In the genomic region with DNA sequence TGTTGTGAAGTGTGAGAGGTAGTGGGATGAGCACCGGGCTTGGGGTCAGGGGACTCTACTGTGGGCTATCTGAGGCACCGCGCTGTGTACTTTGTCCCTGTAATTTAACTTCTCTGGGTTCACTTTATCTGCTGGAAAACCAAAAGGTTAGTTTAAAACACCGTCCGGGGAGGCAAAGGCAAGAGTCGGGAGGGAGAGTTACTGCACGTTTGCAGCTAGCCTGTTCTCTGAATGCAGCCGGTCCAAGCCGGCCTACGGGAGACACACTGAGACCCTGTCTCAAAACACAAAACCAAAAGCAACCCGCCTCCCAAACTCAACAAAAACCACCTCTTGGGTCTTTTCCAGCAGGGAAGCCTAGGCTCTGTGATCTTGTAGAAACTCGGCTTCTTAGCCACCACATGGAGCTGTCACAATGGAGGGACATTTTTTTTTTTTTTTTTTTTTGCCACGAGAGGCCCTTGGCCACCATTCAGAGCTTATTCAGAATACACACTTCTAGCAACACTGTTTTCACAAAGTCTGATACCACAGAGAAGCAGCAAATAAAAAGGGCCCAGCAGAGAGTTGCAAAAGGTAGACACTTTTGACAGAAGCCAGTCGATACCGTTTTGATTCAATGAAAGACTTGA, we compare ENCODE assay signal across 9 mouse cellular contexts. TPM values are rescaled to one million over a fixed set of nuclear protein-coding genes. Genes with fewer than 3 reads are reported as not detected.
DNase-seq lines count a peak whose midpoint lies in the region; ATAC-seq and TF ChIP-seq lines count a peak whose summit lies in the region.
"Had no signal": no experiment of that assay in that cellular context is flagged by ENCODE, and none has a peak within 500 bp of the region (broad histone marks: within the 10 kb centered on the region; RNA-seq: fewer than 3 reads in every experiment).

No protein-coding gene starts in this region.

- TF ChIP-seq EP300 in MEL (IDR thresholded peaks at IDR 0.05; ENCODE audit: low read depth in 1 of 2, low read length in 2 of 2) = no peak

- intact Hi-C loops in left cerebral cortex, postnatal 14 days (cut with DNase I) = no loop called here
- intact Hi-C loops in gastrocnemius, postnatal 36 days (cut with DNase I) = no loop called here

- H3K4me2 ChIP-seq in hindbrain, embryonic 13.5 days = peak overlapping the region; percentile 97
- H3K4me2 ChIP-seq in midbrain, embryonic 11.5 days = peak overlapping the region; percentile 83

- ATAC-seq in erythroblast, adult 5-6 weeks (replicated peaks; ENCODE audit: low FRiP score, poor library complexity, severe bottlenecking) = no peak
- no peak for ATAC-seq in hindbrain, embryonic 13.5 days (ENCODE audit: low FRiP score)
- ATAC-seq in midbrain, embryonic 11.5 days (ENCODE audit: low FRiP score) = no peak

- WGBS in hindbrain, embryonic 13.5 days = 4% methylated on average over 15 of the region's 15 CpGs
- WGBS in midbrain, embryonic 11.5 days = 2% methylated on average over 15 of the region's 15 CpGs

- H3K27ac ChIP-seq in MEL (ENCODE audit: control insufficient read depth, low read depth, low read length) = no peak overlapping the region
- H3K27ac ChIP-seq in hindbrain, embryonic 13.5 days = peak overlapping the region; percentile 96
- peak overlapping the region; percentile 54; the same call in 1 of the 2 replicates for H3K27ac ChIP-seq in midbrain, embryonic 11.5 days (ENCODE audit: low read depth, low read length)
- H3K27ac ChIP-seq: macrophage had no signal

- TF ChIP-seq CTCF in MEL (IDR thresholded peaks at IDR 0.05 in 2 of 3, conservative IDR thresholded peaks at IDR 0.05 in 1 of 3; ENCODE audit: control insufficient read depth in 1 of 3, insufficient read depth in 1 of 3, low read depth in 2 of 3, low read length in 3 of 3, poor library complexity in 1 of 3, severe bottlenecking in 1 of 3) = no peak

- TF ChIP-seq RAD21 in MEL (IDR thresholded peaks at IDR 0.05; ENCODE audit: low read depth, low read length) = no peak

- no peak overlapping the region for H3K9ac ChIP-seq in MEL (ENCODE audit: control insufficient read depth, low read depth, low read length, poor library complexity, severe bottlenecking)
- H3K9ac ChIP-seq in hindbrain, embryonic 13.5 days = peak overlapping the region; percentile 95
- H3K9ac ChIP-seq in midbrain, embryonic 11.5 days (ENCODE audit: low read length) = peak overlapping the region; percentile 98

- no peak for DNase-seq in MEL (ENCODE audit: low read depth, low spot score)
- DNase-seq in midbrain, embryonic 11.5 days (ENCODE audit: low spot score, missing footprints) = peak; percentile 92
- no peak for DNase-seq in thymus, adult 18-20 months
- DNase-seq in left cerebral cortex, postnatal 14 days (ENCODE audit: low spot score in 2 of 2) = no peak
- no peak for DNase-seq in gastrocnemius, postnatal 36 days

- peaks cover 16% of the 10 kb centered on the region for H3K79me2 ChIP-seq in MEL (ENCODE audit: control insufficient read depth, insufficient read depth, low read length, poor library complexity)

- H3K36me3 ChIP-seq in erythroblast, embryonic 14.5 days (ENCODE audit: control insufficient read depth) = peaks cover 25% of the 10 kb centered on the region
- no peaks in the 10 kb centered on the region for H3K36me3 ChIP-seq in MEL (ENCODE audit: control insufficient read depth in 1 of 2, insufficient read depth in 2 of 2, low read length in 2 of 2)
- H3K36me3 ChIP-seq in hindbrain, embryonic 13.5 days = no peaks in the 10 kb centered on the region
- H3K36me3 ChIP-seq in midbrain, embryonic 11.5 days (ENCODE audit: control insufficient read depth, insufficient read depth, low read length) = no peaks in the 10 kb centered on the region

- H3K9me3 ChIP-seq in erythroblast, embryonic 14.5 days (ENCODE audit: control insufficient read depth, low read length) = peaks cover 7% of the 10 kb centered on the region
- no peaks in the 10 kb centered on the region for H3K9me3 ChIP-seq in MEL (replicated peaks; ENCODE audit: insufficient read depth, low read length)
- no peaks in the 10 kb centered on the region for H3K9me3 ChIP-seq in hindbrain, embryonic 13.5 days
- H3K9me3 ChIP-seq in midbrain, embryonic 11.5 days (ENCODE audit: control insufficient read depth, low read length) = peaks cover 7% of the 10 kb centered on the region; the same call in 1 of the 2 replicates

- TF ChIP-seq POLR2A in MEL (IDR thresholded peaks at IDR 0.05; ENCODE audit: control insufficient read depth in 1 of 2, insufficient read depth in 1 of 2, low read depth in 1 of 2, low read length in 2 of 2, poor library complexity in 1 of 2) = no peak

- H3K4me1 ChIP-seq in erythroblast, embryonic 14.5 days (ENCODE audit: control insufficient read depth) = peaks cover 56% of the 10 kb centered on the region
- H3K4me1 ChIP-seq in MEL (ENCODE audit: control insufficient read depth in 1 of 2, insufficient read depth in 2 of 2, low read length in 2 of 2) = no peaks in the 10 kb centered on the region; a peak in 1 of 4 replicates
- H3K4me1 ChIP-seq in hindbrain, embryonic 13.5 days (replicated peaks) = peaks cover 55% of the 10 kb centered on the region
- peaks cover 31% of the 10 kb centered on the region for H3K4me1 ChIP-seq in midbrain, embryonic 11.5 days (ENCODE audit: control insufficient read depth, insufficient read depth, low read length)

- H3K27me3 ChIP-seq in erythroblast, embryonic 14.5 days (ENCODE audit: control insufficient read depth) = no peaks in the 10 kb centered on the region
- H3K27me3 ChIP-seq in MEL (ENCODE audit: control insufficient read depth in 1 of 2, insufficient read depth in 2 of 2, low read length in 2 of 2) = no peaks in the 10 kb centered on the region
- H3K27me3 ChIP-seq in hindbrain, embryonic 13.5 days = no peaks in the 10 kb centered on the region
- H3K27me3 ChIP-seq in midbrain, embryonic 11.5 days (ENCODE audit: control insufficient read depth, insufficient read depth, low read length) = no peaks in the 10 kb centered on the region

- peak overlapping the region; percentile 90 for H3K4me3 ChIP-seq in erythroblast, embryonic 14.5 days (replicated peaks)
- no peak overlapping the region for H3K4me3 ChIP-seq in MEL (ENCODE audit: control insufficient read depth in 1 of 2, insufficient read depth in 1 of 2, low read depth in 2 of 2, low read length in 2 of 2)
- peak overlapping the region; percentile 86 for H3K4me3 ChIP-seq in hindbrain, embryonic 13.5 days
- peak overlapping the region; percentile 96 for H3K4me3 ChIP-seq in midbrain, embryonic 11.5 days (ENCODE audit: low read depth, low read length)

RNA-seq across cellular contexts. Expression of gene Zcchc3, which starts 2.2 kb away (rescaled TPM):
- 0.90 and 1.0 TPM in 2 replicates for polyA plus RNA-seq in erythroblast, embryonic 14.5 days (2012)
- 0.58 and 2.3 TPM in 2 replicates for total RNA-seq in erythroblast, adult 5-6 weeks (2015; ENCODE audit: low replicate concordance)
- 0.84 and 1.2 TPM in 2 replicates for total RNA-seq in erythroblast, adult 5-6 weeks (2017; ENCODE audit: low replicate concordance)
- 5.1 and 5.7 TPM in 2 replicates for total RNA-seq in MEL (2012; rRNA removed)
- 10 to 100 TPM in 1 of 2 experiments, not detected in 1; 12.1 TPM for polyA plus RNA-seq in MEL (2012; ENCODE audit: insufficient read depth in 1 of 2, insufficient read length in 2 of 2, low read depth in 1 of 2, low replicate concordance in 2 of 2, missing spikeins in 1 of 2)
- 20.1 and 21.5 TPM in 2 replicates for polyA plus RNA-seq in hindbrain, embryonic 13.5 days (2015; fragmentation: Nextera tagmentation; extraction: Ambion mirVana)
- 52.0 and 55.0 TPM in 2 replicates for polyA plus RNA-seq in midbrain, embryonic 11.5 days (2014; fragmentation: Nextera tagmentation; extraction: Ambion mirVana)
- 10 to 100 TPM in 1 of 2 experiments, 1 to 10 TPM in 1; 8.7 to 11.9 TPM for total RNA-seq in left cerebral cortex, postnatal 14 days (2021)
- total RNA-seq in gastrocnemius, postnatal 36 days (2021) = 1 to 10 TPM in 1 of 2 experiments, under 1 TPM in 1; 0.84 to 2.1 TPM

RNA-seq across cellular contexts. Expression of gene 6820408C15Rik, which starts 2.7 kb away (rescaled TPM):
- polyA plus RNA-seq in erythroblast, embryonic 14.5 days (2012) = not detected in 2 replicates
- total RNA-seq in erythroblast, adult 5-6 weeks (2015; ENCODE audit: low replicate concordance) = not detected in 2 replicates
- not detected in 2 replicates for total RNA-seq in erythroblast, adult 5-6 weeks (2017; ENCODE audit: low replicate concordance)
- 0.08 and 0.13 TPM in 2 replicates for total RNA-seq in MEL (2012; rRNA removed)
- under 1 TPM in 1 of 2 experiments, not detected in 1; 0.31 TPM for polyA plus RNA-seq in MEL (2012; ENCODE audit: insufficient read depth in 1 of 2, insufficient read length in 2 of 2, low read depth in 1 of 2, low replicate concordance in 2 of 2, missing spikeins in 1 of 2)
- polyA plus RNA-seq in hindbrain, embryonic 13.5 days (2015; fragmentation: Nextera tagmentation; extraction: Ambion mirVana) = 1.9 and 3.9 TPM in 2 replicates
- polyA plus RNA-seq in midbrain, embryonic 11.5 days (2014; fragmentation: Nextera tagmentation; extraction: Ambion mirVana) = 0.40 and 0.93 TPM in 2 replicates
- total RNA-seq in left cerebral cortex, postnatal 14 days (2021) = 1 to 10 TPM; 3.1 to 3.3 TPM
- not detected for total RNA-seq in gastrocnemius, postnatal 36 days (2021)
- polyA plus RNA-seq: macrophage had no signal

RNA-seq across cellular contexts. Expression of gene Sox12, which starts 14.8 kb away (rescaled TPM):
- 1.4 and 2.3 TPM in 2 replicates for polyA plus RNA-seq in erythroblast, embryonic 14.5 days (2012)
- total RNA-seq in erythroblast, adult 5-6 weeks (2015; ENCODE audit: low replicate concordance) = 2.3 and 2.5 TPM in 2 replicates
- 0.42 and 1.2 TPM in 2 replicates for total RNA-seq in erythroblast, adult 5-6 weeks (2017; ENCODE audit: low replicate concordance)
- 1.5 and 2.0 TPM in 2 replicates for total RNA-seq in MEL (2012; rRNA removed)
- polyA plus RNA-seq in MEL (2012; ENCODE audit: insufficient read depth in 1 of 2, insufficient read length in 2 of 2, low read depth in 1 of 2, low replicate concordance in 2 of 2, missing spikeins in 1 of 2) = 10 to 100 TPM in 1 of 2 experiments, not detected in 1; 24.7 TPM
- polyA plus RNA-seq in hindbrain, embryonic 13.5 days (2015; fragmentation: Nextera tagmentation; extraction: Ambion mirVana) = 16.4 and 16.9 TPM in 2 replicates
- polyA plus RNA-seq in midbrain, embryonic 11.5 days (2014; fragmentation: Nextera tagmentation; extraction: Ambion mirVana) = 16.9 and 17.8 TPM in 2 replicates
- total RNA-seq in left cerebral cortex, postnatal 14 days (2021) = 10 to 100 TPM; 17.9 to 22.0 TPM
- 1 to 10 TPM; 1.4 to 1.5 TPM for total RNA-seq in gastrocnemius, postnatal 36 days (2021)

RNA-seq across cellular contexts. Expression of gene Nrsn2, which starts 36.2 kb away (rescaled TPM):
- not detected in 2 replicates for polyA plus RNA-seq in erythroblast, embryonic 14.5 days (2012)
- total RNA-seq in erythroblast, adult 5-6 weeks (2015; ENCODE audit: low replicate concordance) = not detected in 2 replicates
- not detected in 2 replicates for total RNA-seq in erythroblast, adult 5-6 weeks (2017; ENCODE audit: low replicate concordance)
- total RNA-seq in MEL (2012; rRNA removed) = not detected in 2 replicates
- not detected for polyA plus RNA-seq in MEL (2012; ENCODE audit: insufficient read depth in 1 of 2, insufficient read length in 2 of 2, low read depth in 1 of 2, low replicate concordance in 2 of 2, missing spikeins in 1 of 2)
- polyA plus RNA-seq in hindbrain, embryonic 13.5 days (2015; fragmentation: Nextera tagmentation; extraction: Ambion mirVana) = 28.1 and 34.2 TPM in 2 replicates
- 5.3 and 6.2 TPM in 2 replicates for polyA plus RNA-seq in midbrain, embryonic 11.5 days (2014; fragmentation: Nextera tagmentation; extraction: Ambion mirVana)
- total RNA-seq in left cerebral cortex, postnatal 14 days (2021) = 10 to 100 TPM; 38.3 to 57.6 TPM
- not detected for total RNA-seq in gastrocnemius, postnatal 36 days (2021)
- polyA plus RNA-seq: macrophage had no signal

RNA-seq across cellular contexts. Expression of gene Defb23, which starts 51.8 kb away (rescaled TPM):
- not detected in 2 replicates for polyA plus RNA-seq in erythroblast, embryonic 14.5 days (2012)
- not detected in 2 replicates for total RNA-seq in erythroblast, adult 5-6 weeks (2015; ENCODE audit: low replicate concordance)
- not detected in 2 replicates for total RNA-seq in erythroblast, adult 5-6 weeks (2017; ENCODE audit: low replicate concordance)
- total RNA-seq in MEL (2012; rRNA removed) = not detected in 2 replicates
- not detected for polyA plus RNA-seq in MEL (2012; ENCODE audit: insufficient read depth in 1 of 2, insufficient read length in 2 of 2, low read depth in 1 of 2, low replicate concordance in 2 of 2, missing spikeins in 1 of 2)
- polyA plus RNA-seq in hindbrain, embryonic 13.5 days (2015; fragmentation: Nextera tagmentation; extraction: Ambion mirVana) = not detected in 2 replicates
- not detected in 2 replicates for polyA plus RNA-seq in midbrain, embryonic 11.5 days (2014; fragmentation: Nextera tagmentation; extraction: Ambion mirVana)
- not detected for total RNA-seq in left cerebral cortex, postnatal 14 days (2021)
- not detected for total RNA-seq in gastrocnemius, postnatal 36 days (2021)
- polyA plus RNA-seq: macrophage had no signal

Comparison
In these comparisons a context has a peak if more than half of its experiments do, and no peak if none do; other contexts are left out.
1. H3K4me3 ChIP-seq: peak in erythroblast, embryonic 14.5 days (single experiment), hindbrain, embryonic 13.5 days (single experiment) and midbrain, embryonic 11.5 days (single experiment); none in MEL (0 of 2).